Mouse (Mus musculus): ENCODE results near the gene Fbxo47. TPM values are rescaled to one million over a fixed set of nuclear protein-coding genes. Genes with fewer than 3 reads are reported as not detected.

Gene Fbxo47
- polyA plus RNA-seq, 1 experiment from 2014 or later = 0.85 TPM

- peaks cover 50% of the 10 kb centered on the region for H3K36me3 ChIP-seq
- no peak for ATAC-seq (ENCODE audit: low FRiP score, low read depth)
These were observed 66.6 kb downstream of the Fbxo47 start for GRCm38 (mm10) chr11:97817379-97817778.

DNA sequence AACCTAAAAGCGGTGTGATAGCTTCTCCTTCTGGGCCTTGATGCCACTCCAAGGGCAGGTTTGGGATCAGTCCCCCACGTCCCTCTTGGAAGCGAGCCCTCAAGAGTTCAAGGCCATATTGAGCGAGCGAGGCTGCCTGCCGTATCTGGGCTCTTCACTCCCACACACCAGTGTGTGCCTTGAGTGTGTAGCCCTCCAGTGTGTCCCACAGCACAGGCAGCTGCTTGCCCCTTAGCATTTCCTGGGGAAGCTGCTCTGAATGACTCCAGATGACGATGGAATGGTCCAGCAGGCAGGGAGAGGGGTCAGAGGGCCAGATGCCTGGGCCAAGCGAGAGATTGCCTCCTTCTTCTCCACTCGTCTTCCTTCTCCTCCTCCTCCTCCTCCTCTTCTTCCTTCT is 67.0 kb downstream of the Fbxo47 start:
- Histone ChIP-seq H3K4me2 (replicated peaks) (no peak overlapping the region), H3K9ac (no peak overlapping the region), H3K36me3 (peaks cover 50% of the 10 kb centered on the region), H3K4me3 (no peak overlapping the region), H3K9me3 (no peaks in the 10 kb centered on the region), H3K27me3 (replicated peaks) (no peaks in the 10 kb centered on the region), H3K27ac (no peak overlapping the region), H3K4me1 (peaks cover 32% of the 10 kb centered on the region)
- no peak for ATAC-seq (ENCODE audit: low FRiP score, low read depth)
- 63% methylated on average over 9 of the region's 9 CpGs for WGBS

More at GRCm38 (mm10) chr11:97817379-97817778, 66.6 kb downstream of the Fbxo47 start:
- no peak overlapping the region for H3K9ac ChIP-seq
- H3K27me3 ChIP-seq (replicated peaks) = no peaks in the 10 kb centered on the region
- no peaks in the 10 kb centered on the region for H3K9me3 ChIP-seq
- H3K4me3 ChIP-seq = no peak overlapping the region
- no peak overlapping the region; the same call in 1 of the 2 replicates for H3K27ac ChIP-seq
- no peak overlapping the region for H3K4me2 ChIP-seq (replicated peaks)
- peaks cover 28% of the 10 kb centered on the region for H3K4me1 ChIP-seq
- WGBS = 57% methylated on average over 5 of the region's 5 CpGs

DNA sequence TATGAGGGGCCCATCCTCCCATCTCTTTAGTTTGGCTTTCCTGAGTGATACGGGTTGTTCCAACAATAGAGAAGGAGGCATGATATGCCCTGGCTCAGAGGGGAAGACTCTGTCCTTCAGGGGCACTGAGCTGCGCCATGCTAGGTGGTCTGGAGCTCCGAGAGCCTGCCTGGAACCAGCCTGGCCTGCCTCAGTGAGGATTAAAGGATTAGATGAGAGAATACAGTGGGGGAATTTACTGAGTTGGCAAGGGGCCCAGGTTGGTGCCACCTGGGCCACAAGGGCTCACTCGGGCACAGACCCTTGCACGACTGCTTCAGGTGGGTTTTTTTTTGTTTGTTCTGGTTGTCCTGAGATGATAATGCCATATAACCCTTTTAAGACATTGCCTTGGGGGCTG is 67.8 kb downstream of the Fbxo47 start:
- Histone ChIP-seq H3K27ac (no peak overlapping the region), H3K4me3 (no peak overlapping the region), H3K4me2 (replicated peaks) (no peak overlapping the region), H3K27me3 (replicated peaks) (no peaks in the 10 kb centered on the region), H3K9ac (no peak overlapping the region), H3K4me1 (peaks cover 40% of the 10 kb centered on the region), H3K9me3 (no peaks in the 10 kb centered on the region), H3K36me3 (peaks cover 44% of the 10 kb centered on the region)
- WGBS = 84% methylated on average over 5 of the region's 5 CpGs
- no peak for ATAC-seq (ENCODE audit: low FRiP score, low read depth)

DNA sequence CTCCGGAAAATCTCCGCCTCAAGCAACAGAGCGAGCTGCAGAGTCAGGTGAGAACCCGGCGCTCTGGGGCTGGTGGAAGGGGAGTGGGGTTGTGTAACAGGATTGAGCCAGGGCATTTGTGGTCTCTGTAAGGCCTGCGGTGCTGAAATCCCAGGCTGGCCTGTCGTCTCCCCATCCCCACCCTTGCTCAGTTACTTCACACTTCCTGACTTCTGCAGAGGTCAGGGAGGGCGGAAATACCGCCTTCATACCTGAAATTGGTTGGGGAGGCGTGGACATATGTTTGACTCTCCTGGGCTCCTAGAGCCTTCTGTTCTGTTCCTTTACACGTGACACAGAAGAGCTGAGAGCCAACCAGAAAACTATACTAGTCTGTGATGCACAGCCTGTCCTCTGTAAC is 68.2 kb downstream of the Fbxo47 start:
- no peaks in the 10 kb centered on the region for H3K27me3 ChIP-seq (replicated peaks)
- H3K9ac ChIP-seq = no peak overlapping the region
- no peak for ATAC-seq (ENCODE audit: low FRiP score, low read depth)
- H3K4me1 ChIP-seq = peaks cover 43% of the 10 kb centered on the region
- no peak overlapping the region for H3K27ac ChIP-seq
- no peaks in the 10 kb centered on the region for H3K9me3 ChIP-seq
- peaks cover 41% of the 10 kb centered on the region for H3K36me3 ChIP-seq
- WGBS = 88% methylated on average over 11 of the region's 11 CpGs
- H3K4me2 ChIP-seq (replicated peaks) = no peak overlapping the region
- no peak overlapping the region for H3K4me3 ChIP-seq

GRCm38 (mm10) chr11:97813746-97814515 is 70.0 kb downstream of the Fbxo47 start:
- no peaks in the 10 kb centered on the region for H3K27me3 ChIP-seq (replicated peaks)
- H3K4me2 ChIP-seq (replicated peaks) = no peak overlapping the region
- peaks cover 51% of the 10 kb centered on the region for H3K4me1 ChIP-seq
- H3K9me3 ChIP-seq = no peaks in the 10 kb centered on the region
- H3K27ac ChIP-seq = no peak overlapping the region
- H3K9ac ChIP-seq = no peak overlapping the region
- WGBS = 84% methylated on average over 17 of the region's 17 CpGs
- no peak for ATAC-seq (ENCODE audit: low FRiP score, low read depth)
- H3K4me3 ChIP-seq = no peak overlapping the region
- H3K36me3 ChIP-seq = peaks cover 39% of the 10 kb centered on the region

- Histone ChIP-seq H3K27me3 (replicated peaks) (no peaks in the 10 kb centered on the region), H3K27ac (peak overlapping the region; percentile 61), H3K4me2 (replicated peaks) (peak overlapping the region; percentile 46), H3K4me1 (peaks cover 52% of the 10 kb centered on the region), H3K9me3 (no peaks in the 10 kb centered on the region), H3K9ac (peak overlapping the region; percentile 36; the same call in 1 of the 2 replicates), H3K36me3 (peaks cover 43% of the 10 kb centered on the region), H3K4me3 (no peak overlapping the region)
- ATAC-seq (ENCODE audit: low FRiP score, low read depth) = peak; percentile 21; the same call in 1 of the 2 replicates
- WGBS = 58% methylated on average over 7 of the region's 7 CpGs
These were observed 70.9 kb downstream of the Fbxo47 start for GRCm38 (mm10) chr11:97813085-97813484.

DNA sequence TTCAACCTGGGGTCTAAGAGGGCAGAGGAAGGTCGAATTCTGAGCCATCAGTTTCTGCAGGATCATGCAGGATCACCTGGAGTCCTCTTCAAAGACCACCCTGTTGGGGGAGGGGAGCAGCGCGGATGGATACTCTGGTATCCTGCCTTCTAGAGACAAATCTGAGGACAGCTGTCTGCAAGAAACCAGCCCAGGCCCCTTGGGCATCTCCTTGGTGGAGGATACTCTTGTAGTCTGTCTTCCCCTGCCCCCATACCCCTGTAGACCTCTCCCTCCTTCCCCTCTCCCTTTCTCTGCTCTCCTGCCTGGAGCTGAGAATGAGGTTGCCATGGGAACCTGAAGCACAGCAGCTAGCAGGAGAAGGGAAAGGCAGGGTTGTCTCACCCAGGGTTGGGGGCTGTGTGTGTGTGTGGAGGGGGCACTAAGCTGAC is 71.4 kb downstream of the Fbxo47 start:
- peak overlapping the region; percentile 61 for H3K27ac ChIP-seq
- no peaks in the 10 kb centered on the region for H3K27me3 ChIP-seq (replicated peaks)
- peaks cover 53% of the 10 kb centered on the region for H3K4me1 ChIP-seq
- ATAC-seq (ENCODE audit: low FRiP score, low read depth) = peak; percentile 85
- no peak overlapping the region for H3K4me3 ChIP-seq
- 32% methylated on average over 3 of the region's 3 CpGs for WGBS
- H3K9ac ChIP-seq = peak overlapping the region; percentile 36
- H3K9me3 ChIP-seq = no peaks in the 10 kb centered on the region
- H3K4me2 ChIP-seq (replicated peaks) = peak overlapping the region; percentile 46
- peaks cover 47% of the 10 kb centered on the region for H3K36me3 ChIP-seq

DNA sequence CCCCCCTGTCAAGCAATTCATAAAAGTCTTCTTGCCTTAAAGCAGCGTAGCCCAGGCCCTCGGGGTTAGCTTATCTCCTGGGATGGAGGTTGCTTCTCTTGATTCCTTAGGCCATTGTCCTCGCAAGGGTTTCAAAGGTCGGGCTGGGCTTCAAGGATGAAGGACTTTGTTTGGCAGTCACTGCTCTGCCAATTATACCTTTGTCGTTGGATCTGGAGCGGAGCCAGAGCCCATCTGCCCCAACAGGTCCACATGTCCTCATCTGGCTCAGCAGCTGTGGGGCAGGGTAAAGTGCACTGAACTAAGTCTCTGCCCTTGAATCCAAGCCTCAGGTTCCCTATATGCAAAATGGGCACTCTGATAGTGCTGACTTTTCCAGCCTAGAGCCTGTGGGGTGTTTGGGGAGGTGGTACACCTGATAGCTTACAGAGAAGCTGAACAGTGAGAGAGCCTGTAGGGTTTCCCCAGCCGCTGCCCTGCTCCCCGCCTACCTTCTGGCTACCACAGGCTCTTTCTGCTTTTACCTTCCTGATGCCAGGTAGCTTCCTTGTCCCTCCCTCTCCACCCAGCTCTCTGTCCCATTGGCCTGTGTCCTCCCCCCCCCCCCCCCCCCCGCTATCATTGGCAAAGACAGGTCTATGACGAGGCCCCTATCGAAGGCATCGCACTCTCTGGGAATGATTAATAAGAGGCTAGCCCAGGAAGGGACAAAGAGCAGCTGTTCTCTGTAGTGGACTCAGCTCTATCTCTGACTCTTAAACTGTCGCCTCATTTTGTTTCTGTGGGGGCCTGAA is 72.2 kb downstream of the Fbxo47 start:
- Histone ChIP-seq H3K4me1 (peaks cover 55% of the 10 kb centered on the region), H3K9me3 (no peaks in the 10 kb centered on the region), H3K27me3 (replicated peaks) (no peaks in the 10 kb centered on the region), H3K36me3 (peaks cover 49% of the 10 kb centered on the region), H3K27ac (peak overlapping the region; percentile 61), H3K4me3 (no peak overlapping the region), H3K9ac (peak overlapping the region; percentile 36; the same call in 1 of the 2 replicates), H3K4me2 (replicated peaks) (peak overlapping the region; percentile 46)
- WGBS = 33% methylated on average over 13 of the region's 13 CpGs
- ATAC-seq (ENCODE audit: low FRiP score, low read depth) = 0 out of 2 replicates have a peak, but pooled peaks have one; percentile 19

GRCm38 (mm10) chr11:97810970-97811369 is 73.0 kb downstream of the Fbxo47 start:
- peaks cover 63% of the 10 kb centered on the region for H3K4me1 ChIP-seq
- H3K4me3 ChIP-seq = no peak overlapping the region
- no peak overlapping the region for H3K4me2 ChIP-seq (replicated peaks)
- no peak overlapping the region for H3K9ac ChIP-seq
- H3K27ac ChIP-seq = no peak overlapping the region
- H3K36me3 ChIP-seq = peaks cover 44% of the 10 kb centered on the region
- no peaks in the 10 kb centered on the region for H3K9me3 ChIP-seq
- no peaks in the 10 kb centered on the region for H3K27me3 ChIP-seq (replicated peaks)
- 28% methylated on average over 3 of the region's 3 CpGs for WGBS
- no peak for ATAC-seq (ENCODE audit: low FRiP score, low read depth)

- H3K27me3 ChIP-seq (replicated peaks) = no peaks in the 10 kb centered on the region
- 91% methylated on average over 7 of the region's 7 CpGs for WGBS
These were observed 73.6 kb downstream of the Fbxo47 start for GRCm38 (mm10) chr11:97810356-97810755.

GRCm38 (mm10) chr11:97809235-97810121 is 74.5 kb downstream of the Fbxo47 start:
- no peak for ATAC-seq (ENCODE audit: low FRiP score, low read depth)
- Histone ChIP-seq H3K36me3 (peaks cover 29% of the 10 kb centered on the region), H3K4me1 (peaks cover 78% of the 10 kb centered on the region), H3K4me2 (replicated peaks) (0 out of 2 replicates have a peak overlapping the region, but pooled peaks have one; percentile 25), H3K9ac (no peak overlapping the region), H3K4me3 (no peak overlapping the region), H3K9me3 (no peaks in the 10 kb centered on the region), H3K27me3 (replicated peaks) (no peaks in the 10 kb centered on the region), H3K27ac (no peak overlapping the region)
- 78% methylated on average over 7 of the region's 7 CpGs for WGBS

More at GRCm38 (mm10) chr11:97810356-97810755, 73.6 kb downstream of the Fbxo47 start:
- Histone ChIP-seq H3K27ac (no peak overlapping the region), H3K9ac (no peak overlapping the region), H3K4me1 (peaks cover 69% of the 10 kb centered on the region), H3K9me3 (no peaks in the 10 kb centered on the region), H3K36me3 (peaks cover 38% of the 10 kb centered on the region), H3K4me2 (replicated peaks) (no peak overlapping the region), H3K4me3 (no peak overlapping the region)
- no peak for ATAC-seq (ENCODE audit: low FRiP score, low read depth)

Measured in neural tube, embryonic 12.5 days (tissue).